Mouse (Mus musculus) MEL (cell line): Measurements from ENCODE around the gene St6galnac5. TPM values are rescaled to one million over a fixed set of nuclear protein-coding genes. Genes with fewer than 3 reads are reported as not detected.

ENCODE experiments used
- DNase-seq: peaks from one replicate; pipeline ENCODE4 v3.0.0; 2011; ENCODE audit warnings: low read depth, low spot score
- H3K27ac ChIP-seq: 2 replicates; pipeline ENCODE4 v1.5.1; 2012; ENCODE audit warnings: low read depth, mild to moderate bottlenecking, control low read depth, low read length, moderate library complexity; ENCODE audit not compliant: control insufficient read depth
- H3K27me3 ChIP-seq, 2 experiments: fragments of 150-350 bp in 1 of 2; sonication (generic) in 1 of 2; 2 replicates each; pipeline ENCODE4 v1.6.1; 2012; ENCODE audit warnings: low read length in 2 of 2, mild to moderate bottlenecking in 2 of 2, improper control_type of control experiment in 1 of 2, moderate library complexity in 1 of 2; ENCODE audit not compliant: insufficient read depth in 2 of 2, control insufficient read depth in 1 of 2
- H3K36me3 ChIP-seq, 2 experiments: 2 replicates each; pipeline ENCODE4 v1.6.1; 2012 to 2014; ENCODE audit warnings: low read length in 2 of 2, improper control_type of control experiment in 1 of 2, inconsistent platforms in 1 of 2, mild to moderate bottlenecking in 1 of 2; ENCODE audit not compliant: insufficient read depth in 2 of 2, control insufficient read depth in 1 of 2
- H3K4me1 ChIP-seq, 2 experiments: fragments of 150-350 bp in 1 of 2; sonication (generic) in 1 of 2; 2 replicates each; pipeline ENCODE4 v1.6.1; 2012; ENCODE audit warnings: low read length in 2 of 2, improper control_type of control experiment in 1 of 2, mild to moderate bottlenecking in 1 of 2; ENCODE audit not compliant: insufficient read depth in 2 of 2, control insufficient read depth in 1 of 2
- H3K4me3 ChIP-seq, 2 experiments: fragments of 150-350 bp in 1 of 2; sonication (generic) in 1 of 2; 2 replicates each; pipeline ENCODE4 v1.5.1; 2012; ENCODE audit warnings: low read depth in 2 of 2, low read length in 2 of 2, mild to moderate bottlenecking in 2 of 2, moderate library complexity in 2 of 2, control low read depth in 1 of 2, improper control_type of control experiment in 1 of 2; ENCODE audit not compliant: control insufficient read depth in 1 of 2, insufficient read depth in 1 of 2
- H3K79me2 ChIP-seq: 2 replicates; pipeline ENCODE4 v1.6.1; 2012; ENCODE audit warnings: mild to moderate bottlenecking, low read length, moderate library complexity; ENCODE audit not compliant: control insufficient read depth, poor library complexity, insufficient read depth
- H3K9ac ChIP-seq: 2 replicates; pipeline ENCODE4 v1.6.1; 2012; ENCODE audit warnings: low read depth, mild to moderate bottlenecking, control low read depth, low read length, moderate library complexity; ENCODE audit not compliant: control insufficient read depth, poor library complexity, severe bottlenecking
- H3K9me3 ChIP-seq: fragments of 150-350 bp; sonication (generic); replicated peaks from 2 replicates; pipeline ENCODE4 v1.6.1; 2012; ENCODE audit warnings: mild to moderate bottlenecking, low read length, improper control_type of control experiment, moderate library complexity; ENCODE audit not compliant: insufficient read depth
- BHLHE40 ChIP-seq: IDR thresholded peaks from 2 replicates; pipeline ENCODE4 v1.6.1; 2012; ENCODE audit warnings: low read depth, mild to moderate bottlenecking, inconsistent platforms, low read length, improper control_type of control experiment, borderline replicate concordance
- CHD2 ChIP-seq: IDR thresholded peaks from 2 replicates; pipeline ENCODE4 v1.6.1; 2011; ENCODE audit warnings: low read length, improper control_type of control experiment
- CTCF ChIP-seq, 3 experiments: IDR thresholded peaks in 2 of 3; conservative IDR thresholded peaks in 1 of 3; 2 replicates each; pipeline ENCODE4 v1.5.1; 2011 to 2012; ENCODE audit warnings: low read length in 3 of 3, low read depth in 2 of 3, mild to moderate bottlenecking in 2 of 3, improper control_type of control experiment in 1 of 3, inconsistent platforms in 1 of 3, mixed read lengths in 1 of 3, moderate library complexity in 1 of 3; ENCODE audit not compliant: control insufficient read depth in 1 of 3, insufficient read depth in 1 of 3, poor library complexity in 1 of 3, severe bottlenecking in 1 of 3
- ELF1 ChIP-seq: IDR thresholded peaks from 2 replicates; pipeline ENCODE4 v1.6.1; 2014; ENCODE audit warnings: low read depth, mild to moderate bottlenecking, inconsistent platforms, low read length, improper control_type of control experiment, moderate library complexity
- ETS1 ChIP-seq: IDR thresholded peaks from 2 replicates; pipeline ENCODE4 v1.6.1; 2012; ENCODE audit warnings: low read depth, mild to moderate bottlenecking, inconsistent platforms, low read length, improper control_type of control experiment, moderate library complexity
- GABPA ChIP-seq: IDR thresholded peaks from 2 replicates; pipeline ENCODE4 v1.6.1; 2012; ENCODE audit warnings: low read depth, mild to moderate bottlenecking, inconsistent platforms, low read length, improper control_type of control experiment, moderate library complexity
- GATA1 ChIP-seq: IDR thresholded peaks from 2 replicates; pipeline ENCODE4 v1.6.1; 2011; ENCODE audit warnings: low read depth, low read length, improper control_type of control experiment
- HCFC1 ChIP-seq: IDR thresholded peaks from 2 replicates; pipeline ENCODE4 v1.6.1; 2012; ENCODE audit warnings: low read depth, mild to moderate bottlenecking, inconsistent platforms, low read length, improper control_type of control experiment, moderate library complexity
- MAFK ChIP-seq: IDR thresholded peaks from 2 replicates; pipeline ENCODE4 v1.6.1; 2011; ENCODE audit warnings: low read depth, mild to moderate bottlenecking, low read length, improper control_type of control experiment, borderline replicate concordance
- MEF2A ChIP-seq: IDR thresholded peaks from 2 replicates; pipeline ENCODE4 v1.6.1; 2014; ENCODE audit warnings: low read depth, mild to moderate bottlenecking, inconsistent platforms, low read length, improper control_type of control experiment; ENCODE audit not compliant: poor library complexity, insufficient replicate concordance, severe bottlenecking; ENCODE audit errors: extremely low read depth
- MYB ChIP-seq: IDR thresholded peaks from 2 replicates; pipeline ENCODE4 v1.6.1; 2011; ENCODE audit warnings: mild to moderate bottlenecking, low read depth, low read length, improper control_type of control experiment
- NELFE ChIP-seq: IDR thresholded peaks from 2 replicates; pipeline ENCODE4 v1.6.1; 2011; ENCODE audit warnings: low read depth, low read length, improper control_type of control experiment
- POLR2A ChIP-seq, 2 experiments: IDR thresholded peaks; 2 replicates each; pipeline ENCODE4 v1.6.1; 2011 to 2012; ENCODE audit warnings: low read length in 2 of 2, mild to moderate bottlenecking in 2 of 2, control low read depth in 1 of 2, improper control_type of control experiment in 1 of 2, low read depth in 1 of 2, moderate library complexity in 1 of 2; ENCODE audit not compliant: control insufficient read depth in 1 of 2, insufficient read depth in 1 of 2, poor library complexity in 1 of 2
- POLR2AphosphoS2 ChIP-seq: IDR thresholded peaks from 2 replicates; pipeline ENCODE4 v1.6.1; 2011; ENCODE audit warnings: low read length, improper control_type of control experiment
- POLR2AphosphoS5 ChIP-seq: IDR thresholded peaks from 2 replicates; pipeline ENCODE4 v1.6.1; 2012; ENCODE audit warnings: low read depth, borderline replicate concordance, mild to moderate bottlenecking, inconsistent platforms, low read length, moderate library complexity, mixed read lengths
- RCOR1 ChIP-seq: IDR thresholded peaks from 2 replicates; pipeline ENCODE4 v1.6.1; 2012; ENCODE audit warnings: low read depth, mild to moderate bottlenecking, inconsistent platforms, low read length, improper control_type of control experiment
- SMC3 ChIP-seq: IDR thresholded peaks from 2 replicates; pipeline ENCODE4 v1.6.1; 2011; ENCODE audit warnings: low read depth, low read length, improper control_type of control experiment
- TAL1 ChIP-seq: IDR thresholded peaks from 2 replicates; pipeline ENCODE4 v1.6.1; 2012; ENCODE audit warnings: mild to moderate bottlenecking, inconsistent platforms, low read length, moderate library complexity, mixed read lengths
- USF1 ChIP-seq: IDR thresholded peaks from 2 replicates; pipeline ENCODE4 v1.6.1; 2014; ENCODE audit warnings: low read depth, mild to moderate bottlenecking, inconsistent platforms, low read length, improper control_type of control experiment, moderate library complexity
- ZC3H11A ChIP-seq: IDR thresholded peaks from 2 replicates; pipeline ENCODE4 v1.6.1; 2012; ENCODE audit warnings: low read depth, mild to moderate bottlenecking, inconsistent platforms, low read length, improper control_type of control experiment
- ZKSCAN1 ChIP-seq: IDR thresholded peaks from 2 replicates; pipeline ENCODE4 v1.6.1; 2012; ENCODE audit warnings: low read depth, mild to moderate bottlenecking, inconsistent platforms, low read length, improper control_type of control experiment, moderate library complexity
- ZMIZ1 ChIP-seq: IDR thresholded peaks from 2 replicates; pipeline ENCODE4 v1.6.1; 2012; ENCODE audit warnings: low read depth, mild to moderate bottlenecking, inconsistent platforms, low read length, improper control_type of control experiment, moderate library complexity
- polyA plus RNA-seq, 2 experiments: library from polyadenylated mRNA; stranded (reverse) in 1 of 2; unstranded in 1 of 2; fragments of >175 nt in 1 of 2; fragments of >200 nt in 1 of 2; gene quantifications; 2 replicates each; pipeline versions ENCODE4 v1.2.1 to v1.2.4; 2012; ENCODE audit warnings: low replicate concordance in 2 of 2, low read depth in 1 of 2; ENCODE audit not compliant: insufficient read length in 2 of 2, insufficient read depth in 1 of 2, missing spikeins in 1 of 2
- total RNA-seq: library from RNA; depleted of rRNA; stranded (reverse); fragments of 300-350 nt; gene quantifications from 2 replicates; pipeline ENCODE4 v1.2.3, GENCODE M21; 2012

Gene St6galnac5
- total and polyA plus RNA-seq, 3 experiments = not detected

DNA sequence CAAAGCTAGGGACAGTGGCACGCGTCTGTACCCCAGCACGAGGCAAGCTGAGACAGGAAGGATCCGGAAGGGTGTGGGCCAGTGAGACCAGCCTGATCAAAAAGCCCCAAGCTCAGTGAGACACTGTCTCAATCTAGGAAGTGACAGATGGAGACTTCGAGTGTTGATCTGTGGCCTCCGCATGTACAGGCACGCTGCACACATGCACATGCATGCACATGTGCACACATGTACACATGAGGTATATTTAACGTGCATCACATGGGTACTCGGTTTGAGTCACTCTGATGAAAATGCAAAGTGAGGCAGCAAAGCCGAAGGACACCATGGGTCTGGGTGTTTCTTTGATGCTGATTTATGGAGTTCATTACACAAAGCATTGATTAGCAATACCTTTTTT, 77.0 kb downstream of the St6galnac5 start:
- Histone ChIP-seq H3K9ac (no peak overlapping the region), H3K27me3 (peaks cover 0 to 11% of the 10 kb centered on the region in 2 experiments; a peak in 3 of 4 replicates), H3K79me2 (no peaks in the 10 kb centered on the region), H3K36me3 (no peaks in the 10 kb centered on the region), H3K9me3 (no peaks in the 10 kb centered on the region), H3K4me1 (no peaks in the 10 kb centered on the region), H3K27ac (no peak overlapping the region), H3K4me3 (no peak overlapping the region)
- DNase-seq = no peak
- TF ChIP-seq TAL1 = no peak
- TF ChIP-seq POLR2A (IDR thresholded peaks at IDR 0.05; ENCODE audit: control insufficient read depth in 1 of 2, insufficient read depth in 1 of 2, low read depth in 1 of 2, low read length in 2 of 2, poor library complexity in 1 of 2) = no peak
- TF ChIP-seq ELF1 = no peak
- no peak for TF ChIP-seq POLR2AphosphoS5
- TF ChIP-seq RCOR1 = no peak
- no peak for TF ChIP-seq ETS1
- no peak for TF ChIP-seq NELFE

- H3K4me1 ChIP-seq = peaks cover 0 to 3% of the 10 kb centered on the region in 2 experiments; a peak in 1 of 4 replicates
- H3K27ac ChIP-seq = no peak overlapping the region
- no peak for DNase-seq
- H3K9me3 ChIP-seq = no peaks in the 10 kb centered on the region
- H3K36me3 ChIP-seq = peaks cover 0 to 5% of the 10 kb centered on the region in 2 experiments; a peak in 2 of 4 replicates
- H3K4me3 ChIP-seq = no peak overlapping the region
- H3K79me2 ChIP-seq = no peaks in the 10 kb centered on the region
- no peak overlapping the region for H3K9ac ChIP-seq
- peaks cover 0 to 2% of the 10 kb centered on the region in 2 experiments; a peak in 1 of 4 replicates for H3K27me3 ChIP-seq
- TF ChIP-seq ZKSCAN1 (no peak), MYB (no peak), CTCF (IDR thresholded peaks at IDR 0.05 in 2 of 3, conservative IDR thresholded peaks at IDR 0.05 in 1 of 3; ENCODE audit: control insufficient read depth in 1 of 3, insufficient read depth in 1 of 3, low read depth in 2 of 3, low read length in 3 of 3, poor library complexity in 1 of 3, severe bottlenecking in 1 of 3) (no peak), POLR2AphosphoS2 (no peak), MAFK (no peak), MEF2A (no peak), CHD2 (no peak), GATA1 (no peak), USF1 (no peak), ETS1 (no peak), TAL1 (no peak), GABPA (no peak), ELF1 (no peak), ZMIZ1 (no peak), BHLHE40 (no peak), HCFC1 (no peak), SMC3 (no peak), ZC3H11A (no peak)
These were observed 83.1 kb downstream of the St6galnac5 start for GRCm38 (mm10) chr3:152898906-152899305.
